Mouse (Mus musculus) MEL (cell line): ENCODE measurements around the gene Gm29427. TPM values are rescaled to one million over a fixed set of nuclear protein-coding genes. Genes with fewer than 3 reads are reported as not detected.

Experiments used
- DNase-seq: peaks from one replicate; pipeline ENCODE4 v3.0.0; 2011; ENCODE audit warnings: low read depth, low spot score
- H3K27ac ChIP-seq: 2 replicates; pipeline ENCODE4 v1.5.1; 2012; ENCODE audit warnings: low read depth, mild to moderate bottlenecking, control low read depth, low read length, moderate library complexity; ENCODE audit not compliant: control insufficient read depth
- H3K27me3 ChIP-seq, 2 experiments: fragments of 150-350 bp in 1 of 2; sonication (generic) in 1 of 2; 2 replicates each; pipeline ENCODE4 v1.6.1; 2012; ENCODE audit warnings: low read length in 2 of 2, mild to moderate bottlenecking in 2 of 2, improper control_type of control experiment in 1 of 2, moderate library complexity in 1 of 2; ENCODE audit not compliant: insufficient read depth in 2 of 2, control insufficient read depth in 1 of 2
- H3K36me3 ChIP-seq, 2 experiments: 2 replicates each; pipeline ENCODE4 v1.6.1; 2012 to 2014; ENCODE audit warnings: low read length in 2 of 2, improper control_type of control experiment in 1 of 2, inconsistent platforms in 1 of 2, mild to moderate bottlenecking in 1 of 2; ENCODE audit not compliant: insufficient read depth in 2 of 2, control insufficient read depth in 1 of 2
- H3K4me1 ChIP-seq, 2 experiments: fragments of 150-350 bp in 1 of 2; sonication (generic) in 1 of 2; 2 replicates each; pipeline ENCODE4 v1.6.1; 2012; ENCODE audit warnings: low read length in 2 of 2, improper control_type of control experiment in 1 of 2, mild to moderate bottlenecking in 1 of 2; ENCODE audit not compliant: insufficient read depth in 2 of 2, control insufficient read depth in 1 of 2
- H3K4me3 ChIP-seq, 2 experiments: fragments of 150-350 bp in 1 of 2; sonication (generic) in 1 of 2; 2 replicates each; pipeline ENCODE4 v1.5.1; 2012; ENCODE audit warnings: low read depth in 2 of 2, low read length in 2 of 2, mild to moderate bottlenecking in 2 of 2, moderate library complexity in 2 of 2, control low read depth in 1 of 2, improper control_type of control experiment in 1 of 2; ENCODE audit not compliant: control insufficient read depth in 1 of 2, insufficient read depth in 1 of 2
- H3K79me2 ChIP-seq: 2 replicates; pipeline ENCODE4 v1.6.1; 2012; ENCODE audit warnings: mild to moderate bottlenecking, low read length, moderate library complexity; ENCODE audit not compliant: control insufficient read depth, poor library complexity, insufficient read depth
- H3K9ac ChIP-seq: 2 replicates; pipeline ENCODE4 v1.6.1; 2012; ENCODE audit warnings: low read depth, mild to moderate bottlenecking, control low read depth, low read length, moderate library complexity; ENCODE audit not compliant: control insufficient read depth, poor library complexity, severe bottlenecking
- H3K9me3 ChIP-seq: fragments of 150-350 bp; sonication (generic); replicated peaks from 2 replicates; pipeline ENCODE4 v1.6.1; 2012; ENCODE audit warnings: mild to moderate bottlenecking, low read length, improper control_type of control experiment, moderate library complexity; ENCODE audit not compliant: insufficient read depth
- BHLHE40 ChIP-seq: IDR thresholded peaks from 2 replicates; pipeline ENCODE4 v1.6.1; 2012; ENCODE audit warnings: low read depth, mild to moderate bottlenecking, inconsistent platforms, low read length, improper control_type of control experiment, borderline replicate concordance
- CHD1 ChIP-seq: IDR thresholded peaks from 2 replicates; pipeline ENCODE4 v1.6.1; 2012; ENCODE audit warnings: low read depth, mild to moderate bottlenecking, inconsistent platforms, low read length, improper control_type of control experiment
- CHD2 ChIP-seq: IDR thresholded peaks from 2 replicates; pipeline ENCODE4 v1.6.1; 2011; ENCODE audit warnings: low read length, improper control_type of control experiment
- ELF1 ChIP-seq: IDR thresholded peaks from 2 replicates; pipeline ENCODE4 v1.6.1; 2014; ENCODE audit warnings: low read depth, mild to moderate bottlenecking, inconsistent platforms, low read length, improper control_type of control experiment, moderate library complexity
- EP300 ChIP-seq, 2 experiments: IDR thresholded peaks; 2 replicates each; pipeline ENCODE4 v1.6.1; 2011; ENCODE audit warnings: improper control_type of control experiment in 2 of 2, low read length in 2 of 2, low read depth in 1 of 2, mild to moderate bottlenecking in 1 of 2
- ETS1 ChIP-seq: IDR thresholded peaks from 2 replicates; pipeline ENCODE4 v1.6.1; 2012; ENCODE audit warnings: low read depth, mild to moderate bottlenecking, inconsistent platforms, low read length, improper control_type of control experiment, moderate library complexity
- GATA1 ChIP-seq: IDR thresholded peaks from 2 replicates; pipeline ENCODE4 v1.6.1; 2011; ENCODE audit warnings: low read depth, low read length, improper control_type of control experiment
- JUND ChIP-seq: IDR thresholded peaks from 2 replicates; pipeline ENCODE4 v1.6.1; 2011; ENCODE audit warnings: low read depth, mild to moderate bottlenecking, improper control_type of control experiment, low read length
- KAT2A ChIP-seq: conservative IDR thresholded peaks from 2 replicates; pipeline ENCODE4 v1.6.1; 2012; ENCODE audit warnings: low read depth, low read length, improper control_type of control experiment, inconsistent platforms
- MAX ChIP-seq: IDR thresholded peaks from 2 replicates; pipeline ENCODE4 v1.6.1; 2011; ENCODE audit warnings: low read length, improper control_type of control experiment
- MAZ ChIP-seq: IDR thresholded peaks from 2 replicates; pipeline ENCODE4 v1.6.1; 2012; ENCODE audit warnings: low read depth, mild to moderate bottlenecking, inconsistent platforms, low read length, improper control_type of control experiment
- MEF2A ChIP-seq: IDR thresholded peaks from 2 replicates; pipeline ENCODE4 v1.6.1; 2014; ENCODE audit warnings: low read depth, mild to moderate bottlenecking, inconsistent platforms, low read length, improper control_type of control experiment; ENCODE audit not compliant: poor library complexity, insufficient replicate concordance, severe bottlenecking; ENCODE audit errors: extremely low read depth
- MYC ChIP-seq: IDR thresholded peaks from 2 replicates; pipeline ENCODE4 v1.6.1; 2011; ENCODE audit warnings: low read depth, mild to moderate bottlenecking, low read length, improper control_type of control experiment, moderate library complexity
- POLR2A ChIP-seq, 2 experiments: IDR thresholded peaks; 2 replicates each; pipeline ENCODE4 v1.6.1; 2011 to 2012; ENCODE audit warnings: low read length in 2 of 2, mild to moderate bottlenecking in 2 of 2, control low read depth in 1 of 2, improper control_type of control experiment in 1 of 2, low read depth in 1 of 2, moderate library complexity in 1 of 2; ENCODE audit not compliant: control insufficient read depth in 1 of 2, insufficient read depth in 1 of 2, poor library complexity in 1 of 2
- POLR2AphosphoS2 ChIP-seq: IDR thresholded peaks from 2 replicates; pipeline ENCODE4 v1.6.1; 2011; ENCODE audit warnings: low read length, improper control_type of control experiment
- POLR2AphosphoS5 ChIP-seq: IDR thresholded peaks from 2 replicates; pipeline ENCODE4 v1.6.1; 2012; ENCODE audit warnings: low read depth, borderline replicate concordance, mild to moderate bottlenecking, inconsistent platforms, low read length, moderate library complexity, mixed read lengths
- SIN3A ChIP-seq: IDR thresholded peaks from 2 replicates; pipeline ENCODE4 v1.6.1; 2012; ENCODE audit warnings: low read length, improper control_type of control experiment, inconsistent platforms
- TBP ChIP-seq: IDR thresholded peaks from 2 replicates; pipeline ENCODE4 v1.8.0; 2011; ENCODE audit warnings: low read depth, low read length, improper control_type of control experiment
- TCF12 ChIP-seq: IDR thresholded peaks from 2 replicates; pipeline ENCODE4 v1.6.1; 2014; ENCODE audit warnings: low read depth, mild to moderate bottlenecking, inconsistent platforms, low read length, improper control_type of control experiment, moderate library complexity
- UBTF ChIP-seq: IDR thresholded peaks from 2 replicates; pipeline ENCODE4 v1.6.1; 2012; ENCODE audit warnings: low read depth, mild to moderate bottlenecking, inconsistent platforms, low read length, improper control_type of control experiment, moderate library complexity, borderline replicate concordance; ENCODE audit not compliant: insufficient read depth
- USF2 ChIP-seq, 2 experiments: IDR thresholded peaks; 2 replicates each; pipeline ENCODE4 v1.6.1; 2011 to 2012; ENCODE audit warnings: improper control_type of control experiment in 2 of 2, low read length in 2 of 2, borderline replicate concordance in 1 of 2, inconsistent platforms in 1 of 2, low read depth in 1 of 2, mild to moderate bottlenecking in 1 of 2; ENCODE audit not compliant: insufficient read depth in 1 of 2
- ZC3H11A ChIP-seq: IDR thresholded peaks from 2 replicates; pipeline ENCODE4 v1.6.1; 2012; ENCODE audit warnings: low read depth, mild to moderate bottlenecking, inconsistent platforms, low read length, improper control_type of control experiment
- ZKSCAN1 ChIP-seq: IDR thresholded peaks from 2 replicates; pipeline ENCODE4 v1.6.1; 2012; ENCODE audit warnings: low read depth, mild to moderate bottlenecking, inconsistent platforms, low read length, improper control_type of control experiment, moderate library complexity
- ZMIZ1 ChIP-seq: IDR thresholded peaks from 2 replicates; pipeline ENCODE4 v1.6.1; 2012; ENCODE audit warnings: low read depth, mild to moderate bottlenecking, inconsistent platforms, low read length, improper control_type of control experiment, moderate library complexity
- polyA plus RNA-seq, 2 experiments: library from polyadenylated mRNA; stranded (reverse) in 1 of 2; unstranded in 1 of 2; fragments of >175 nt in 1 of 2; fragments of >200 nt in 1 of 2; gene quantifications; 2 replicates each; pipeline versions ENCODE4 v1.2.1 to v1.2.4; 2012; ENCODE audit warnings: low replicate concordance in 2 of 2, low read depth in 1 of 2; ENCODE audit not compliant: insufficient read length in 2 of 2, insufficient read depth in 1 of 2, missing spikeins in 1 of 2
- total RNA-seq: library from RNA; depleted of rRNA; stranded (reverse); fragments of 300-350 nt; gene quantifications from 2 replicates; pipeline ENCODE4 v1.2.3, GENCODE M21; 2012

Gene Gm29427
- total and polyA plus RNA-seq, 3 experiments = not detected

DNA sequence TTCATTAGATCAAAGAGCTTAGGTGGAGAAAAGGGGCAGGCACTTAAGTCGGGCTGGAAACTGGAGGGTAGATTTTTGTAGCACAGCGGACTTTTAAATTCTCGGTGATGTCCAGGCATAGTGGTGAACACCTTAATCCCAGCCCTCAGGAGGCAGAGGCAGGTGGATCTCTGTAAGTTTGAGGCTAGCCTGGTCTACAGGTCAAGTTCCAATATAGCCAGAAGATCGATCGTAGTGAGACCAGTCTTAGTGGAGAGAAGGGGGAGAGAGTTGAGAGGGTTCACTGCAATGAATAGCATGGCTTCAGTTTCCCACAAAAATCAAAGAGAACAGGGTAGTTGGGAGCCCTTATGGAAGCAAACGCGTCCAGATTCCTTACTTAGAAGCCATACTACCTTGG, 22.3 kb upstream of the Gm29427 start:
- Histone ChIP-seq H3K27me3 (no peaks in the 10 kb centered on the region), H3K36me3 (peaks cover 0 to 37% of the 10 kb centered on the region in 2 experiments; a peak in 2 of 4 replicates), H3K4me3 (no peak overlapping the region), H3K4me1 (peaks cover 16 to 45% of the 10 kb centered on the region in 2 experiments), H3K9ac (no peak overlapping the region), H3K9me3 (no peaks in the 10 kb centered on the region), H3K79me2 (peaks cover 4% of the 10 kb centered on the region), H3K27ac (no peak overlapping the region)
- no peak for DNase-seq
- no peak for TF ChIP-seq CHD2
- TF ChIP-seq ELF1 = no peak
- TF ChIP-seq POLR2AphosphoS2 = no peak
- no peak for TF ChIP-seq BHLHE40
- TF ChIP-seq KAT2A = no peak
- TF ChIP-seq TBP = no peak
- TF ChIP-seq ZKSCAN1 = no peak
- no peak for TF ChIP-seq EP300 (IDR thresholded peaks at IDR 0.05; ENCODE audit: low read depth in 1 of 2, low read length in 2 of 2)
- TF ChIP-seq TCF12 = no peak
- TF ChIP-seq MAX = no peak
- TF ChIP-seq SIN3A = no peak
- TF ChIP-seq ZMIZ1 = no peak
- TF ChIP-seq MAZ = no peak
- TF ChIP-seq MYC = no peak
- no peak for TF ChIP-seq UBTF
- TF ChIP-seq MEF2A = no peak
- TF ChIP-seq POLR2AphosphoS5 = no peak
- no peak for TF ChIP-seq JUND
- TF ChIP-seq, all 39 proteins: peak for 0

DNA sequence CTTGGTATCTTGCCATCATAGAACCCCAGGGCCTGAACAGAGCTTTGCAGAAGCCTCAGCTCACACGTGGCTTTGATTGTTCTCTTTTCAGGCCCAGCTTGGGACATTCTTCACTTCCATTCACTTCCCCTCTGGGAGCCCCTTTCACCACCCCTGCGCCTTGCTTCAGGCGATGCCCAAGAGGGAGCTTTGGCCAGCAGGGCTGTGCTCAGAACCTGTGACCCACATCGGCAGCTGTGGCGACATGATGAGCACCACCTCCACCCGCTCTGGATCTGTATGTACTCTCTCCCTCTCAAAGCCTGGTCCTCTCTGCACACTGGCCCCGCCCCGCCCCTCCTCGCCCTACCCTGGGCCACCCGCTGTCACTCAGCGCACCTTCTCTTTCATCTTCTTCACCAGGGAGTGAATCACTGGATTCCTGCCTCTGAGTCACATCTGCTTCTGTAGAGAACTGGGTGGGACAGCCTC, 21.8 kb upstream of the Gm29427 start:
- Histone ChIP-seq H3K27ac (no peak overlapping the region), H3K9ac (no peak overlapping the region), H3K4me1 (peaks cover 16 to 44% of the 10 kb centered on the region in 2 experiments), H3K27me3 (no peaks in the 10 kb centered on the region), H3K4me3 (no peak overlapping the region)
- no peak for DNase-seq
- no peak for TF ChIP-seq USF2 (IDR thresholded peaks at IDR 0.05; ENCODE audit: borderline replicate concordance in 1 of 2, insufficient read depth in 1 of 2, low read depth in 1 of 2, low read length in 2 of 2)
- TF ChIP-seq CHD2 = no peak
- no peak for TF ChIP-seq GATA1
- TF ChIP-seq ZMIZ1 = no peak
- no peak for TF ChIP-seq MAX
- TF ChIP-seq POLR2A (IDR thresholded peaks at IDR 0.05; ENCODE audit: control insufficient read depth in 1 of 2, insufficient read depth in 1 of 2, low read depth in 1 of 2, low read length in 2 of 2, poor library complexity in 1 of 2) = no peak
- TF ChIP-seq EP300 (IDR thresholded peaks at IDR 0.05; ENCODE audit: low read depth in 1 of 2, low read length in 2 of 2) = no peak
- no peak for TF ChIP-seq BHLHE40
- no peak for TF ChIP-seq ZC3H11A
- TF ChIP-seq MEF2A = no peak
- no peak for TF ChIP-seq ETS1
- TF ChIP-seq CHD1 = no peak
- TF ChIP-seq POLR2AphosphoS5 = no peak
- TF ChIP-seq, all 39 proteins: peak for 0
- Histone ChIP-seq H3K79me2 (peaks cover 4% of the 10 kb centered on the region), H3K9me3 (no peaks in the 10 kb centered on the region), H3K36me3 (peaks cover 0 to 39% of the 10 kb centered on the region in 2 experiments; a peak in 2 of 4 replicates)
